Mouse (Mus musculus) brain, embryonic 14.5 days (tissue): ENCODE measurements at regions not wholly inside any gene's neighbourhood (a gene's known extent, or its start where the extent isn't known, plus 50 kb on each side); places are given as distances from the start of the nearest gene placed in this dataset.

ENCODE experiments used
- CTCF ChIP-seq: fragments of 200-500 bp; IDR thresholded peaks from 2 replicates; pipeline ENCODE4 v1.5.1; 2012; ENCODE audit warnings: inconsistent platforms, mild to moderate bottlenecking, moderate library complexity, borderline replicate concordance; ENCODE audit not compliant: insufficient read depth, insufficient read length; ENCODE audit errors: extremely low read depth
- POLR2A ChIP-seq: fragments of 200-500 bp; IDR thresholded peaks from 2 replicates; pipeline ENCODE4 v1.6.1; 2012; ENCODE audit warnings: mild to moderate bottlenecking, inconsistent platforms, borderline replicate concordance; ENCODE audit not compliant: poor library complexity, insufficient read depth, insufficient read length, severe bottlenecking; ENCODE audit errors: extremely low read depth

DNA sequence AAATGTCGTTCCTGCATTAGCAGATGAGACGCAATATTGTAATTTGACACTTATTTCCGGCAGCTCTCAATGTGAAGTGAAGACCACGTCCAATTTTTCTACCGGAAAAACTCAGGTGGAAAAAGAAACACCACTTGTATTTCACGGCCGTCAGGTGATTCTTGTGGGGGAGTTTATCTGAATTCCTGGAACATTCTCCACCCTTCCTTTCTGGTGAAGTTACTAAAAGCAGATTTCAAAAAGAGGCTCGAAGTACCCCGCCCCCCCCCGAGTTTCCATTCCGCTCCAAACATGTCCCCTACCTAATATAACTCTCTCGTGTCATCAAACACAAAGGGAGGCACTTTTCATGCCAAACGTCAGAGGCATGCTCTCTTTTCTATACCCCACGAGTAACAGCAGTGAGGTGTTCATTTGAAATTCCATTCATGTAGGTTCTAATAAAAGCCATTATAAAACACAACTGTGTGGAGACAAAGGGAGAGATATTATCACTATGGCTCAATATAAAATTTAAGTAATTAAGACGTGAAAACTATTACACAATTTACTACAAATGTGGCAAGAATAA is 281.5 kb downstream of the Vrk1 start:
- TF ChIP-seq POLR2A (no peak), CTCF (no peak)
